Mouse (Mus musculus): ENCODE measurements at regions not wholly inside any gene's neighbourhood (a gene's known extent, or its start where the extent isn't known, plus 50 kb on each side); places are given as distances from the start of the nearest gene placed in this dataset.

DNA sequence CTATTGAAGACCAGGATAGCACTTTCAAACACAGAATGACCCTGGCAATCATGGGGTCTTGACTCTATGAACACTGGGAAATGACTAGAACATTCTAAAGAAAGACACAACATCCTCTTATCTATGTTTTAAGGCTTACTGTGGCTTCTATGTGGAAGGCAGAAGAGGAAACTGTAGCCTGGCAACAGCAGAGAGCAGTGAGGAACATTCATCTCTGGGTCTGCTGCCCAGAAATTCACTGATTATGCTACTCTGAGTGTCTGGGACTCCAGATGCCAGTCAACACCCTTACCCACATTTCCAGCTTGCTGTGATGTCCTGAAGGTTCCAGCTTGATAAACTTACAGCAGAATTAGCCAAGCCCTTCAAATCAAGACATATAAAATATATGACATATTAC, 352.7 kb upstream of the Sall1 start:
- DNase-seq: no peak

DNA sequence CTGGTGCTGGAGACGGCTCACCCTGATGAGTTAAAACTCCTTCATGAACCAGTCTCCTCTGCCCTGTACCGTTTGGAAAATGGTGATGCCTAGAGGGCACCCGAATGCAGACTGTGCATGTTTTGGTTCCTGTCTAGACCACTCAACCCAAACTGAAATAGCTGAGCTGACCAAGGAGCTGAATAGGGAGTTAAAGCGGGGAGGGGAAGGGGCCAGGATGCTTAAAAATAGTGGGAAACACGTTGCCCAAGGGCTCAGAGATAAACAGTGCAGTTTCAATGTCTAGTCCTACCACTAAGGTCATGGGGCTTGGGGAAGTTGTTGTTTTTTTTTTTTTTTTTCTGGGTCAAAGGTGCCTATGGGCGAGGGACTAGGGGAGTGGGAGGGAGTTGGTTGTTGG, 348.8 kb upstream of the Sall1 start:
- no peak for DNase-seq

GRCm38 (mm10) chr8:89388761-89389160, 344.8 kb upstream of the Sall1 start:
- no peak for DNase-seq

DNA sequence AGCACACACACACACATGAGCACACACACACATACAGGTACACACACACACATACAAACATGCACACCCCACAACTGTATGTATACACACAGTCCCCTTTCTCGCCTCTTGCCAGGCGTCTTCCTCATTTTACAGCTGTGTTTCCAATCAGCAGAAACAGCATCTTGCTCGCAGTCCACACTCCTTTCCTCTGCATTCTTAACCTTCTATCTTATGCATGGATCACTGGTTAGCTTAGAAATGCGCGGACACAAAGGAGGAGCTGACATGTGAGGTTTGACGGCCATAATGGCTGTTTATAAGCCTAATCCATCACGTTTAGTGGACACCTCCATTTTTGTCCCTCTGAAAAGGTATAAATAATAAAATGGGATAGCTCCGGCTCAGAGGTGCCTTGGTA, 343.3 kb upstream of the Sall1 start:
- no peak for DNase-seq

- no peak for DNase-seq
These were observed 341.1 kb upstream of the Sall1 start for GRCm38 (mm10) chr8:89385028-89385427.

DNA sequence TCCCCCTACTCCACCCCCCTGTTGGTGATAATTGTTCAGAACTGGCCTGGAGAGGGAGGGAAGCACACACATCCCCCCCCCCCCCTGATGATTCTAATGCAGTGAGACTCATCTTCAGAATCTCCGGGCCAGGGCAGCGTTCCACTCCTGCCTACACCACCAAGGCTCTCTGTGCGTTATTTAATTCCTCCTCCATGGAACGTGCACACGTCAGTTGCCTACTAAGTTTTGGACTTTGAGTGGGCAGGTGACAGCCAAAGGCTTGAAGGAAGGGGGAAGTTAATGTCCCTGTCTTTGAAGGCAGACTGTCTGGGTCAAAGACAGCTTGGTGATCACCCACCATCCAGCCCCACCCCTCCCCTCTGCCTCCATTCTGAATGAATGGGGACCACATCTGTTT, 339.8 kb upstream of the Sall1 start:
- DNase-seq: no peak

DNA sequence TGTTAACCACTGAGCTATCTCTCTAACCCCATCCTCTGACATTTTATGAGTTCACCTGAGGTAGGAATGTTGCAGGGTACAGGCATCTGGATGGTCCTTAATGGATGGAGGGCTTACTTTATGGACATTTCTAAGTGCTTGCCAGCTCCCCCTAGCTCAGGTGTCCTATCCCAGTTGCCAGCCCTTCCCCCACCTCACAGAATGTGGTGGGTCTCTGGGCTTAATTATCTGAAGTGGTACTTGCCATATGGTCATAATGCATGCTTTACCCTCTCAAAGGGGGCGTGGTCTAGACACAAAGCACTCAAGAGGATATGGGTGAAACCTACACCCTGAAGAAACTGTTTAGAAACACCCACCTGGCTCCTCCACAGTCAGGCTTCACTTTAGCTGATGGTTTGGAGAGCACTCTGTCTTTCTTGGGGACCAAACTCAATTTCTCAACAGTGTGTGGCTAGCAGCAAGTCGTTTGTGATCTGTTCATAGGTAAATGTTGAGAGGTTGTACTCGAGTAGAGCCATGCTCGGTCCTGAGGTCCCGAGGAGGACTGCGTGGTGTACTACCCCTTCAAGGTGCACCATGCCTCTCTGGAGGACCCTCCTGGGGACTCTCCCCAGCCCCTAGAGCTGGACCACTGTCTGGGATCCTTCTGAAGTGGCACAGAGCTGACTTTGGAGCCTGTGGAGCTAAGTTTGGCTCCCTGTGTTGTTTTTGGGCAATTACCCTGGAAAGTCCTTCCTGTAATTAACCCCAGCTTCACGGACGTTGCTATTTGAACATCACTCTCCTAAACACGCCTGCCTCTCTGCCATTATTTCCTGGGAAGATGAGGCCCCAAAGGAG, 338.8 kb upstream of the Sall1 start:
- no peak for DNase-seq

DNA sequence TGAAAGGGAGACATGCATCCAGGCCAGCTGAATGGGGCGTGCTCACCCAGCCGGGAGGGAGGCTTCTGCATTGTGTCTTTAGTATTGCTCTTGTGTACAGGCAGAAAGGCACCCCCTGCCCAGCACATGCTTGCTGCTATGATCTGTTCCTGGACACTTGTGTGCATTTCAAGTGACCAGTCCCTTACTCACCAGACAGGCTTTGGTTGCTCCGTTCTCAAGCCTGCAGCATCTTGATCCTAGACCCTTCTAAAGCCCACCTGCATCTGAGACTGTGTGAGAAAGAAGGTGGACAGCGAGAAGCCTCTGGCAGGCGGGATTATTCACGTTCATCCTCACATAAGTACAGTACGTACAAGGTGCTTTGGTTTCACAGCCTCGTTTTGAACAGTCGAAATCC, 336.5 kb upstream of the Sall1 start:
- DNase-seq: no peak

DNA sequence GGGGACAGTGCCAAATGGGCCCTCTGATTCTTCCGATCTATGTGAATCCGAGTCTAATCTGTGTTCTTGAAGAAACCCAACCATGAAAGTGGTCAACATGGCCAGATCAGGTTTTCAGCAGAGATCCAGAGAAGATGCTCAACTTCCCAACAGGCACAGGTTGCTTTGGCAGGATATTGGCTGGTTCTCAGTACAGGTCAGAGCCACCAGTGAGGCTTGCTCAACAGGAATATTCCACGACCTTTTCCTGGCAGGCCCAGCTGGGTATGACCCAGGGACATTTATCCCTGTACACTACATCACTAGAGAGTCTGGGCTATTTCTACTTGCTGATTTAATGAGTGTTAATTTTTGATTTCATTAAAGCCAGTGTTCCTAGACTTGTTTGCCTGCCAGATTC, 328.8 kb upstream of the Sall1 start:
- no peak for DNase-seq

DNA sequence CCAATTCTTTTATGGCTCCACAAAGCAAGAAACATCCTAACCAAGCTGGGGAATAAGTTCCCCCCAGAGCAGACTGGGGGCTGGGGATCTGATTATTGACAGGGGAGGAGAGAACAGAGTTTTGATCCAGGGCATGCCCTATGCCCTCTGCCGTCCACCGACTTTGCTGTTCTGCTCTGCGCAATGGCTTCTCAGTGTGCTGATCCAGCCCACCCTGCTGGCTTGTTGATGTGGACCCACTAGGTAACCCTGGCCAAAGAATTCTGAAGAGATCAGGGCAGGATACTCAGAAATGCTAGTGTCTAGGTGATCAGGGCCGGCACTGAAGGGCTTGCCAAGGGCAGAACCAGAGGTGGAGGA, 327.8 kb upstream of the Sall1 start:
- DNase-seq: no peak

DNA sequence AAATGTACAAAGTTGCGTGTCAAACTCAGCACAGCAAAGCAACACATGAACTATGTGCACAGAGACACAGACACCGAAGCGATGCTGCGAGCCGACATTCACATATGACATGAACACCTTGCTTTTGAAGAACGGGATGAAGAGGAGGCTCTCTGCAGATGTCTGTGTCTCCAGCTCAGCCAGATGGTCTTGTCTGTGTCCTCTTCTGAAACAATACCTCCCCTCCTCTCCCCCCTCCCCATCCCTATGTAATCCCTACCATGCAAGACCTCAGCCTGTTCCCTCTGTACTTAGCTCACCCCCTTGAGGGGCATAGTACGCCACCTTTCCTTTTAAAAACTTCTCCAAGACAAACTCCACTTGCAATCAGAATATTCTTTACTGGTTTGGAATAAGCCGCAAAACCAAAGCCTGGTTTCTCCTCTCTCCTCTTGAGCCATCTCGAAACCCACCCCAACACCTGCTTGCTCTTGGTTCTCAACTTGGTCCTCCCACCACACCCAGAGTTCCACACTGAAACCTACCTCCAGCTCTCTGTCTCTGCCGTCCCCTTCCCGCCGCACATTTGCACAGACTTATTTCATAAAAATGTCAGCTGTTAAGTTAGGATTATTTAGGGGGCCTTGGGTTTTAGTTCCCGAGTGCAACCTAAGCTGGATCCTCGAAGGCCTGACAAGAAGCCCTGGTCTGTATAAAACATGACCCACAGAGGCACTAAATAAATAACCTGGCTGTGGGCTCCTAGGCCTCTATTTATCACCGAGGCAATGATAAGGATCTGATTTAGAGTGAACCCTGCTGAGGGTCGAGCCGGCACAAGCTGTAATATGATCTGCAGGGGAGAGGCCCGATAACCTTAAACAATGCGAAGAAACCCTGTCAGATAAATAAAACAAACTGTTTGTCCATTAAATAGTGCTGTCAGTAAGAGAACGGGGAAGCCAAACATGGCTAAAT, 327.1 kb upstream of the Sall1 start:
- DNase-seq: no peak

GRCm38 (mm10) chr8:89365430-89365829, 321.5 kb upstream of the Sall1 start:
- no peak for DNase-seq

DNA sequence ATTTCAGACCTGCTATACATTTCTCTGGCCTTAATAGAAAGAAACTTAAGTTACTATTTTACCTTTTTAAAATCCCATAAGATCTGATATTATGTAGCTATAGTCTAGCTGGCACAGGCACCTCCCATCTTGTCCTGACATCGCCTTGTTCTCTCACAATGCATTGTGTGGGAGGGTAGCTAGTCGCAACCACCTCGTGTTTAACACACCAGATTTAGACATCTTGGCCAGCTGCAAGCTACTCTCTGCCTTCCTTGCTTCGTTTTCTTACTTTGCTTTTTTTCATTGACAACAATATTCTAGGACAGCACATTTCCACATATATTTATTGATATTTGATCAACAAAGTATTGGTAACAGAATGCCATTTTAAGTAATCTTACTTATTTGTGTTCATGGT, 314.4 kb upstream of the Sall1 start:
- DNase-seq: no peak

DNA sequence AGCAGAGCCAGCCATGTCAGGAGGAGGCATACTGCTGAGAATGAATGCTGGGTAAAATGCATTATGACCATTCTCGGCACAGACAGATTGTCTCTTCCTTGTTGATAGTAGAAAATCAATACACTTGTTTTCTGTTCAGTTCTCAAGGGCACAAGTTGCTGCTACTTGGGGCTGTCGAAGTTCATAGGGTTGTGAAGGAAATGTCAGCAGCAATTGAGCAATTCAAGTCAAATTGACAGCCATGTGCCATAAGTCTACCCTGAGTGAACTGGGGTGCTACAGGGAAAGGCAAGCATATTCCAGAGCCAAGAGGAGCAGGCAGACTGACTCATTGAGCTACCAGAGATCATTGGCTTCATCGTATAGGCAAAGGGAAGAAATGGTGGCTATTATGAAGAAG, 301.6 kb upstream of the Sall1 start:
- DNase-seq: no peak

DNA sequence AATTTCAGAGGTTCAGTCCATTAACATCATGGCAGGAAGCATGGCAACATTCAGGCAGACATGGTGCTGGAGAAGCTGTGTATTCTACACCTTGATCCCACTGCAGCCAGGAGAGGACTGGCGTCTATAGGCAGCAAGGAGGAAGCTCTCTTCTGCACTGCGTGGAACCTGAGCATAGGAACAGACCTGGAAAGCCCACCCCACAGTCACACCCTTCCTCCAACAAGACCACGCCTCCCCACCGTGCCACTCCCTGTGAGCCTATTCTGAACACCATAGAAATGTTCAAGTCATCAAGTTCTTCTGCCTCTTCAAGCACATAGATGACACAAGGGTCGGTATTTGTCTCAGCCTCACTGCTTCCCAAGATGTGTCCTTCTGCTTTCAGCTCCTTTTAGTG, 297.7 kb upstream of the Sall1 start:
- DNase-seq: no peak

- DNase-seq: no peak
These were observed 291.5 kb upstream of the Sall1 start for GRCm38 (mm10) chr8:89335416-89335815.

DNA sequence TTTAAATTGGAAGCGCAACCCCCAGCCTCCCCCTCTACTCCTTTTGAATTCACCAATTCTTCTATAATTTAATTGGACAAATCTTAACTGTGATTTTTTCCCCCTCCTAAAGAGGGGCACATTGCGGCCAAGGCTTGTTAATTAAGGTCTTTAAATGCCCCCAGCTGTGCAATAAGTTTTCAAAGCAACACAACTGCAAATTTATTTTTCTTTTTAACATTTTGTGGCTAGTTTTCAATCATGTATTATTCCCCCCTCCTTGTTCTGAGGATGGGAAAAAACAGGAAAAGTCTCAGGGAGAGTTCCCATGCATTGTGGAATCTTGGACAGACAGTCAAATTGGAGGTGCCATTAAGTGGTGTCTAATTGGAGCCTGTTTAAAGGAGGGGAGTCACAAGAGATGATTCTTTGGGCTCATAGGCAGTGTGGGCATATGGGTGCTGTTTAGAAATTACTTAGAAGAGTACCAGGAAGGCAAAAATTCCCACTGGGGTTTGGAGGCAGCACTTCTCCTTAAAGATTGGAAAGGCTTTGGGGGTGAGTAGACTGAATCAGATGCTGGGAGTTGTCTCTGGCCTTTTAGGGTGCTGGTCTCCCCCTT, 281.9 kb upstream of the Sall1 start:
- DNase-seq: no peak

DNA sequence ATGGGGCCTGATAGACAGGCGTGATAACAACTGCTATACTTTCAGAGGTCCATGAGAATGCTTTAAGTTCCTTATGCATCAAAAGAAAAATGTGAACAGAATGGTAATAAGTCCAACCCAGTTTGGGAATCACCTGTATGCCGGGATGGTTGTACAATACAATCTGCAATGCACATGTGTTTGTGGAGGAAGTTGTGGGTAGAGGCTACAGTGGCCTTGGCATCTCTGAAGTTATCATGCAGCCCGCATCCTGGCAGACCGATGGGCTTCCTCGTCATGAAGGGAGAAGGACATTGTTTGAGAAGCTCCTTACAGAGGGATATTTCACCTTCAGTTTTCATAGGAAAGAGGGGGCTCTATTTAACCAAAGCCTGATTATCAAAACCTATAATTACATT, 281.3 kb upstream of the Sall1 start:
- no peak for DNase-seq

DNA sequence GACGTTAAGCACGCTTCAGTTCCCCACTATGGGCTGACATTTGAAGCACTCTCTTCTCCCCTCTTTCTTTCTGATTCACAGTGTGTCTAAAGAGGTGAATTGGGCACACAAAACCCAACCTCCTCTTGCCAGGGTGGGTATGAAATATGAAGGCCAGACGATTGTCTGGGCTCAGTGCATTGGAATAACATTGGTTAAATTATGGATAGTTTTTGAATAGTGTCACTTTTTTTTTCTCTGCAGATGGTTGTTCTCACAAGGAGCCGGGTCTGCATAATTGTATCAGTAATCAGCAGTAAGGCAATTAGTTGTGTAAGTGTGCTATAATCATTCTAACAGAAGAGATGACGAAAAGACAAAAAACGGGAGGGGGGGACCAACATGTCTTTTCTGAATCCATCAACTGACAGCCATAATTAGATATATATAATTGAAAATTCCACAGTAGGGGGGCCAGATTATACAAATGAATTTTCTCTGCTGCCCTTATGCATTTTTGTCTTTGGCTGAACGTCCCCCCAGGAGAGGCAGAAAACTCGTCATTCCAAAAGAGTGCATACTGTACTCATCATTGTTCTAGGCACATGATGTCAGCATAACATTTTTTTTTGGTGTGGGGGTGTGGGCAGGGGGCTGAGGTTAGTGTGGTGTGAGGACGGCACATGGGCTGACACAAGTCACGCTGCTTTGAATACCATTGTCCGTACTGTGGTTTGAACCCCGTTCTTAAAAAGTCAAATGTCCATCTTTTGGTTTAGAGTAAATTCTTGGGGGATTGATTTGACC, 280.7 kb upstream of the Sall1 start:
- no peak for DNase-seq

DNA sequence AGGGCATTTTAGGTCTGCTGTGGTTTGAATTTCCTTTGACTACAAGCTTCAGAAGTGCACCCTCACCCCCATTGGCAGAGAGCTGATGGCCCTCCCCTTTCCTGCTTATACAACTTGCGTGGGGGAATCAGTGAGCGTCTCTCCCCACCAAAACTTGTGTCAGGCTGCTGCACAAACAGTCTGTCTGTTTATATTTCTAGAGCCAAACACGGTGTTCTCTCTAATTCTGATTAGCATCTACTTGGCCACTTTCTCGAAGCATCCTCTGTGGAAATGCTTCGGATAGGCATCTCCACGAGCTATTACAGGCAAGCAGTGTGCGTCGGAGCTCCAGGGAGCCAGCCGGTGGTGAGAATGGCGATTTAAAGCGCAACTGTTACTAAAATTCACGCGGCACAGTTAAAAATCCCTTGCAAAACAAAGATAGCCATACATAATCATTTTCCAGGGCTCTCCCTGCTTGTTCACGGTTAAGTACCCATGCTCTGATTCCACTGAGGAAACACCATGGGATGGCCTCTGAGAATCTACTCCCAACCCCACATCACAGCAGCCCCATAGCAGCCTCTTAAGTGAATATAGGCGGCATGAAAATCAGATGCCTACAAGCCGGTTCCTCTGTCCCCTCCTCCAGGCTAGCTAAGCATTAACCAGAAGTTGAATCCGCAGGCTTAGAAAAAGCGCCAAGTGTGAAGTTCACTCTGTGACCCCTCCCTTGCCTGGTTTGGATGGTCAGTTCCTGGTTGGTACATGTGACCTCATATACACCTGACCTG, 273.7 kb upstream of the Sall1 start:
- DNase-seq: peak; percentile 26

GRCm38 (mm10) chr8:89316566-89317175, 272.7 kb upstream of the Sall1 start:
- DNase-seq: no peak

DNA sequence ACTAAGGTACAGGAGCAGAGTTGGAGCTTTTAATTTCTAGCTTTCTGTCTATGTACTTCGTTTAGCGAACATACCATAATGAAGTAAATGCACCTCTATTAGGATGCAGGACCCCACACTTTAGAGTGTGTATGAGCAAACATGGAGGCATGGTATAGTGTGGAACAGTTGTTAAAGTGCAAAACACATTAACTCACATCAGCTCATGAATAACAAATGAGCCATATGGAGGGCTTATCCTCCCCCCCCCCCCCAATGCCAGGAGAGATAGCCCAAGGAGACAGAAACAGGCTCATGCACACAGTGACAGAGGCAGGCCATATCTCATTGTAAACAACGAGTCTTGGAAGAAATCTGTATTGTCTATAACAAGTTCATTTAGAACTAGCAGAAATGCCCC, 270.9 kb upstream of the Sall1 start:
- no peak for DNase-seq
